Mouse (Mus musculus) telencephalon, adult 2 months (tissue): ENCODE measurements around the gene Ggt7.
"Not testable (repeated sequence)": the region's sequence is repeated elsewhere in the genome, so short reads cannot be mapped to it uniquely, and the experiment has no call there.

Experiments used
- DNase-seq: peaks from one replicate; pipeline ENCODE4 v3.0.0-alpha.2; 2011; ENCODE audit warnings: low read depth, low spot score

Ggt7 gene

GRCm38 (mm10) chr2:155507721-155508470, 10.1 kb downstream of the Ggt7 start:
- peak; percentile 83 for DNase-seq

GRCm38 (mm10) chr2:155505811-155506210, 12.2 kb downstream of the Ggt7 start:
- no peak for DNase-seq

GRCm38 (mm10) chr2:155504440-155505355, 13.3 kb downstream of the Ggt7 start:
- DNase-seq, result no peak

- DNase-seq, result no peak
Measured at GRCm38 (mm10) chr2:155502596-155502995, 15.4 kb downstream of the Ggt7 start.

GRCm38 (mm10) chr2:155490998-155491397, 27.0 kb downstream of the Ggt7 start:
- no peak for DNase-seq

- peak; percentile 38 for DNase-seq
Measured at GRCm38 (mm10) chr2:155482021-155482420, 36.0 kb downstream of the Ggt7 start.

GRCm38 (mm10) chr2:155473570-155474088, 44.4 kb downstream of the Ggt7 start, which contains the start of gene Ncoa6:
Gene Ncoa6 (minus strand): TSS chr2:155473894.
- DNase-seq, result peak; percentile 49

- DNase-seq, result peak; percentile 27
Measured at GRCm38 (mm10) chr2:155472671-155473569, 45.1 kb downstream of the Ggt7 start.

- DNase-seq, result no peak
Measured at GRCm38 (mm10) chr2:155466861-155467260, 51.2 kb downstream of the Ggt7 start.

- DNase-seq, result no peak
Measured at GRCm38 (mm10) chr2:155453591-155453990, 64.4 kb downstream of the Ggt7 start.

- no peak for DNase-seq
Measured at GRCm38 (mm10) chr2:155451256-155451655, 66.8 kb downstream of the Ggt7 start.

- not testable (repeated sequence) for DNase-seq
Measured at GRCm38 (mm10) chr2:155447906-155448305, 70.1 kb downstream of the Ggt7 start.

GRCm38 (mm10) chr2:155443446-155443845, 74.6 kb downstream of the Ggt7 start:
- DNase-seq, result no peak

GRCm38 (mm10) chr2:155442916-155443315, 75.1 kb downstream of the Ggt7 start:
- no peak for DNase-seq
